Mouse (Mus musculus): Measurements from ENCODE around the gene Ache.

GRCm38 (mm10) chr5:137286655-137287031 is 676 bp upstream of the Ache start:
- TF ChIP-seq POLR2A (IDR thresholded peaks at IDR 0.05; ENCODE audit: insufficient read length, low read depth) (no peak), SRF (IDR thresholded peaks at IDR 0.05; ENCODE audit: control insufficient read depth, insufficient read length, low read depth) (no peak)

Data from myocyte (in vitro differentiated cells).